ENCODE assay signal across 15 mouse cellular contexts in genomic region chr12:73445128-73445527, GRCm38 (mm10).
DNase-seq lines count a peak whose midpoint lies in the region; ATAC-seq lines count a peak whose summit lies in the region.
"Had no signal": no experiment of that assay in that cellular context is flagged by ENCODE, and none has a peak within 500 bp of the region (broad histone marks: within the 10 kb centered on the region; RNA-seq: fewer than 3 reads in every experiment).

No protein-coding gene starts in this region.

- peak overlapping the region; percentile 8; the same call in 1 of the 2 replicates for H3K27ac ChIP-seq in hindbrain, embryonic 12.5 days
- no peak overlapping the region for H3K27ac ChIP-seq in hindbrain, embryonic 14.5 days
- H3K27ac ChIP-seq in neural tube, embryonic 11.5 days (ENCODE audit: low read depth, low read length) = no peak overlapping the region
- H3K27ac ChIP-seq: forebrain, embryonic 13.5 days; intestine, embryonic 15.5 days; midbrain, embryonic 12.5 days; neural tube, embryonic 13.5 days had no signal

- H3K4me1 ChIP-seq in hindbrain, embryonic 12.5 days = peaks cover 5% of the 10 kb centered on the region; the same call in 1 of the 2 replicates
- no peaks in the 10 kb centered on the region for H3K4me1 ChIP-seq in hindbrain, embryonic 14.5 days (replicated peaks; ENCODE audit: control insufficient read depth, insufficient read depth, low read length)
- H3K4me1 ChIP-seq in neural tube, embryonic 11.5 days (ENCODE audit: control insufficient read depth, insufficient read depth, low read length) = 0 out of 2 replicates have a peak, but pooled peaks cover 3% of the 10 kb centered on the region
- H3K4me1 ChIP-seq: forebrain, embryonic 13.5 days; midbrain, embryonic 12.5 days had no signal

- no peak for DNase-seq in hindbrain, embryonic 14.5 days (ENCODE audit: low spot score)
- DNase-seq in neural tube, embryonic 11.5 days (ENCODE audit: low spot score) = peak; percentile 13
- no peak for DNase-seq in neural tube, embryonic 10.5 days (ENCODE audit: extremely low spot score, low spot score)
- DNase-seq in thymus, postnatal 4 days = peak; percentile 26
- DNase-seq: adrenal gland, adult 2 months; gastrocnemius, postnatal 25 days; heart, postnatal 14 days; lung, adult 2 months had no signal

- no peaks in the 10 kb centered on the region for H3K9me3 ChIP-seq in hindbrain, embryonic 12.5 days (replicated peaks)
- H3K9me3 ChIP-seq in hindbrain, embryonic 14.5 days (ENCODE audit: control insufficient read depth, low read length) = no peaks in the 10 kb centered on the region
- H3K9me3 ChIP-seq in neural tube, embryonic 11.5 days (ENCODE audit: control insufficient read depth, low read length) = no peaks in the 10 kb centered on the region
- H3K9me3 ChIP-seq: forebrain, embryonic 13.5 days; intestine, embryonic 15.5 days; midbrain, embryonic 12.5 days; neural tube, embryonic 13.5 days had no signal

- no peaks in the 10 kb centered on the region for H3K27me3 ChIP-seq in hindbrain, embryonic 12.5 days
- no peaks in the 10 kb centered on the region for H3K27me3 ChIP-seq in hindbrain, embryonic 14.5 days (ENCODE audit: control insufficient read depth, insufficient read depth, low read length)
- no peaks in the 10 kb centered on the region for H3K27me3 ChIP-seq in neural tube, embryonic 11.5 days (ENCODE audit: control insufficient read depth, insufficient read depth, low read length)
- H3K27me3 ChIP-seq: forebrain, embryonic 13.5 days; intestine, embryonic 15.5 days; midbrain, embryonic 12.5 days; neural tube, embryonic 13.5 days had no signal

- no peaks in the 10 kb centered on the region for H3K36me3 ChIP-seq in hindbrain, embryonic 12.5 days
- no peaks in the 10 kb centered on the region for H3K36me3 ChIP-seq in hindbrain, embryonic 14.5 days (replicated peaks; ENCODE audit: control insufficient read depth, insufficient read depth)
- H3K36me3 ChIP-seq in neural tube, embryonic 11.5 days (ENCODE audit: control insufficient read depth, insufficient read depth, low read length) = no peaks in the 10 kb centered on the region
- H3K36me3 ChIP-seq: intestine, embryonic 15.5 days; midbrain, embryonic 12.5 days; neural tube, embryonic 13.5 days had no signal

- ATAC-seq in hindbrain, embryonic 12.5 days (ENCODE audit: low FRiP score) = no peak
- no peak for ATAC-seq in hindbrain, embryonic 14.5 days (ENCODE audit: low FRiP score)
- no peak for ATAC-seq in neural tube, embryonic 11.5 days (ENCODE audit: insufficient read depth, low FRiP score, low TSS enrichment)
- ATAC-seq in hematopoietic stem cell, adult 5-6 weeks (replicated peaks in 1 of 2; ENCODE audit: insufficient read depth in 1 of 2, low FRiP score in 2 of 2, low TSS enrichment in 1 of 2, low read depth in 1 of 2, poor library complexity in 2 of 2, severe bottlenecking in 2 of 2) = peak; percentile 27 to 34; a peak in 1 of 4 replicates
- no peak for ATAC-seq in inflammation-experienced regulatory T-cells, adult 6 months
- ATAC-seq: forebrain, embryonic 13.5 days; intestine, embryonic 15.5 days had no signal

- H3K9ac ChIP-seq in hindbrain, embryonic 12.5 days = no peak overlapping the region
- H3K9ac ChIP-seq in hindbrain, embryonic 14.5 days = no peak overlapping the region
- no peak overlapping the region for H3K9ac ChIP-seq in neural tube, embryonic 11.5 days (ENCODE audit: low read length)
- H3K9ac ChIP-seq: forebrain, embryonic 13.5 days; intestine, embryonic 15.5 days; midbrain, embryonic 12.5 days; neural tube, embryonic 13.5 days had no signal

- WGBS in hindbrain, embryonic 12.5 days = 65% methylated on average over 10 of the region's 10 CpGs
- WGBS in hindbrain, embryonic 14.5 days = 69% methylated on average over 10 of the region's 10 CpGs
- WGBS in neural tube, embryonic 11.5 days = 61% methylated on average over 10 of the region's 10 CpGs

- no peak overlapping the region for H3K4me2 ChIP-seq in hindbrain, embryonic 12.5 days (replicated peaks)
- no peak overlapping the region for H3K4me2 ChIP-seq in hindbrain, embryonic 14.5 days (replicated peaks)
- H3K4me2 ChIP-seq in neural tube, embryonic 11.5 days (ENCODE audit: low read depth) = no peak overlapping the region
- H3K4me2 ChIP-seq: forebrain, embryonic 13.5 days; intestine, embryonic 15.5 days; midbrain, embryonic 12.5 days; neural tube, embryonic 13.5 days had no signal

- H3K4me3 ChIP-seq in hindbrain, embryonic 12.5 days = no peak overlapping the region
- H3K4me3 ChIP-seq in hindbrain, embryonic 14.5 days (replicated peaks; ENCODE audit: low read length) = no peak overlapping the region
- no peak overlapping the region for H3K4me3 ChIP-seq in neural tube, embryonic 11.5 days (ENCODE audit: low read depth, low read length)
- H3K4me3 ChIP-seq: forebrain, embryonic 13.5 days; intestine, embryonic 15.5 days; midbrain, embryonic 12.5 days; neural tube, embryonic 13.5 days had no signal

Comparison
In these comparisons a context has a peak if more than half of its experiments do, and no peak if none do; other contexts are left out.
1. DNase-seq: peak in neural tube, embryonic 11.5 days (single experiment) and thymus, postnatal 4 days (single experiment); none in hindbrain, embryonic 14.5 days (single experiment) and neural tube, embryonic 10.5 days (single experiment).
2. ATAC-seq: peak in hematopoietic stem cell, adult 5-6 weeks (2 of 2); none in hindbrain, embryonic 12.5 days (single experiment), hindbrain, embryonic 14.5 days (single experiment), neural tube, embryonic 11.5 days (single experiment) and inflammation-experienced regulatory T-cells, adult 6 months (single experiment).